Mouse (Mus musculus): ENCODE measurements at regions not wholly inside any gene's neighbourhood (a gene's known extent, or its start where the extent isn't known, plus 50 kb on each side); places are given as distances from the start of the nearest gene placed in this dataset.
A peak's percentile ranks its signal among the peaks of the same experiment; 100 is the strongest.

DNA sequence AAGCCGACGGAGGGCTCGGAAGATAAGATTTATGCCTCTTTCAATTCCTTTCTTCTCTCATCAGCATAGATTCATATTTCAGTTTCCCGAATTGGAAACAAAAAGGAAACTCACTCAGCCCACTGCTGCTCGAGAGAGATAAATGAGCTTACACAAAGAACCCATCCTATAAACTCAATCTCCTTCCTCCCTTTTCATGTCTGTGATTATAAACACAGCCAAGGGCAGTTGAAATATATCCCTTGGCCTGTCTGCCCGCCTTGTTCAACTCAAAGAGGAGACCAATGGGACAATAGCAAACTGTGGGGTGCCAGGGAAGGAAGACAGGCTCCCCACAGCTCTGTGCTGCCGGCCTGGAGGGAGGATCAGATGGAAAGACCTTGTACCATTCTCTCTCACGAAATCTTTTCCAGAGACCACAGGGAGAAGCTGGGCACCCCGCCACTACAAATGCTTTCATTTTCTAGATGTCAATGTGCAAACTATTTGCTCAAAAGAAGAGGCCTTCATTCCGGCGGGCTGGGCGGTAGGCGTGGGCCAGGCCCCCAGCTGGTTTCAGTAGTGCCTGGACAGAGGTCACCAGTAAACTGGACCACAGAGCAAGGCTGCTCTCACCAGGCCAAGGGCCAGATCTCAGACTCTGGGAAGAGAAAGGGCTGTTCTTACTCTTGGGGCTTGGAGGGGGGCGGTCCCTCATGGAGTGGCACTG lies 69.7 kb upstream of the Syt13 start:
- intact Hi-C loops (cut with DNase I), result no loop called here
- H3K27ac ChIP-seq, result 0 out of 2 replicates have a peak overlapping the region, but pooled peaks have one; percentile 28
- peak in 1 of 2 experiments; percentile 37 for DNase-seq (ENCODE audit: extremely low spot score in 1 of 2, low spot score in 2 of 2)

DNA sequence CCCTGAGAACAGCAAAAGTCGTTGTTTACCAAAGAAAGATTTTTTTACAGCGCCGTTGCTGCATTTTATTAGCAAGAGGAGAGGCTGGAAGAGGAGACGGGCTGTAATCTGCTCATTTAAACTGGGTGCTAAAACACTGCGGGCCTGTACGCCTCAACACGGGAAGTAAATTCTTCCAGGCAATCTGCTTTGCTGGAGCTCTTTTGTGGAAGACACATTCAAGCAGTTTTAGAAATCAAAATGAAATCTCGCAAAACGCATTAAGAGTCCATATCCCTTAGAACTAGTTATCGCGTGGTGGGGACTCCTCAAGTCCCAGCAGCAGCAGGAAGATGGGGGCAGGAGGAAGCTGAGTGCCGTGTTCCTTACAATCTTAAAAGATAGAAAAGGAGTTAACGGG lies 65.9 kb upstream of the Syt13 start:
- TF ChIP-seq CTCF (IDR thresholded peaks at IDR 0.05), result no peak
- intact Hi-C loops (cut with DNase I), result no loop called here
- no peak overlapping the region for H3K4me3 ChIP-seq
- DNase-seq (ENCODE audit: extremely low spot score in 1 of 2, low spot score in 2 of 2), result no peak
- H3K27ac ChIP-seq, result no peak overlapping the region; the same call in 1 of the 2 replicates

More for the DNA sequence above, 69.7 kb upstream of the Syt13 start:
- H3K4me3 ChIP-seq, result no peak overlapping the region
- no peak for TF ChIP-seq CTCF (IDR thresholded peaks at IDR 0.05)

DNA sequence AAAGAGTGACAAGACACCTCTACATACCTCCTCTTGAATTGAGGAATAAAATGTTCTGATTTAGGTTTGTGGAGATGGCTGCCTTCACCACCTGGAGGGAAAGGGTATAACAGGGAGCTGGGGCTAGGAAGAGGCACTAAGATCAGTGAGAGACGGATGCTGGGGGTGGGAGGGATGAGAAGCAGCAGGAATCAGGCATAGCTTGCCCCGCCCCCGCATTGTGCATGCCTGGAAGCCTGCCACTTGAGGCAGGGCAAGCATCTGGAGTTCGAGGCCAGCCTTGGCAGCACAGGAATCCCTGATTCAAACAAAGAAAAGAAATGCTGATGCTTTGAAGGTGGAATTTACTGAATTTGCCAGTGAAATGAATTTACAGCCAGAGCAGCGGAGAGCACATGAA lies 63.6 kb upstream of the Syt13 start:
- no peak for DNase-seq (ENCODE audit: extremely low spot score in 1 of 2, low spot score in 2 of 2)
- H3K27ac ChIP-seq, result no peak overlapping the region
- intact Hi-C loops (cut with DNase I), result no loop called here
- no peak; the same call in 1 of the 2 replicates for TF ChIP-seq CTCF (IDR thresholded peaks at IDR 0.05)
- no peak overlapping the region for H3K4me3 ChIP-seq

DNA sequence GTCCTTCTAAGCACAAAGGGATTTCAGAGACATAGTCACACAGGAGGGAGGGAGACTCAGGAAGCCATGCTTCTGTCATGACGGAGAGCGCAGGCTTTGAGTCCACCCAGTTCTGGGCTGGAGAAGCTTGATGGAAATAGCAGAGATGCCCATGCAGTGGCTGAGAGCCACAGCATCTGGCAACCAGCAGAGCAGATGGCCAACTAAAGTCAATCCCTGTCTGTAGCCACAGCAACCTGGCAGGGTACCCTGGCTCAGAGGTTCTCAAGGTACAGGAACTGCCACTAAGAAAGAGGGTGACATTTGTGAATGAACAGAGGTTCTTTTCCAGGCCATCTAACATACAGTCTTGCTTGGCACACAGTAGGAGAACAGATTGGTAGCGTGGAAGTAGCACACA lies 61.7 kb upstream of the Syt13 start:
- no peak for DNase-seq (ENCODE audit: extremely low spot score in 1 of 2, low spot score in 2 of 2)
- intact Hi-C loops (cut with DNase I), result no loop called here
- no peak overlapping the region for H3K4me3 ChIP-seq
- H3K27ac ChIP-seq, result no peak overlapping the region
- no peak for TF ChIP-seq CTCF (IDR thresholded peaks at IDR 0.05)

DNA sequence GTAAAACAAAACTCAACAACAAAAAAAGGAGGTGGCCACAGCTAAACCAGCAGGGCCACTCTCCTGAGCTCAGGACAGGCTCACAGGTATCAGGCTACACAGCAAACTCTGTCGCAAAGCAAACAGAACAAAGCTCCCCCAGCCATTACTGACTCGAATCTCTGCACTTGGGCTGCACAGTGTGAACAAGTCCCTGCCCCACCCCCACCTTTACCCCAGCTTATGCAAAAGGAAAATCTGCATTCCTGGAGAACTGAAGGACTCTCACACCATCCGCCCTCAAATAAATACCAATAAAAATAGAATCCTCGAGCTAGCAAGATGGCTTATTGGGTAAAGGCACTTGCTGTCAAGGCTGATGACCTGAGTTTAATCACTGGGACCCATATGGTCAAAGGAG lies 60.6 kb upstream of the Syt13 start:
- intact Hi-C loops (cut with DNase I), result no loop called here
- H3K27ac ChIP-seq, result no peak overlapping the region
- no peak for TF ChIP-seq CTCF (IDR thresholded peaks at IDR 0.05)
- no peak overlapping the region for H3K4me3 ChIP-seq
- no peak for DNase-seq (ENCODE audit: extremely low spot score in 1 of 2, low spot score in 2 of 2)

DNA sequence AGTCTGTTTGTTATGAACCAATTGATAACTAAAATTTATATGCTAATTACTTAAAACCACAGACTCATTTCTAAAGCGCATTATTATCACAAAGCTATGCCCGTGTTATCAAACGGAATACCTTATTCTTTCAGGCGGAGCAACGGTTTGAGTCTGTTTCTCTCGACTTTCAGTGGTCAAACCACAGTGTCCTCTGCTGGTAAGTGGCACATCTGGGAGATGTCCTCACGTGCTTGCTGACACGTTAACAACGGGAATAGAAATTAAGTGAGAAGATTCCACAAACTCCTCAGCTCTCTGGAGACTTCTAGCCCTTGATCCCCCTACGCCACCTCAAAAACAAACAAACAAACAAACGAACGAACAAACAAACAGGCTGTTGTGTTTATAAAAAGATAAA lies 58.9 kb upstream of the Syt13 start:
- no peak overlapping the region for H3K4me3 ChIP-seq
- DNase-seq (ENCODE audit: extremely low spot score in 1 of 2, low spot score in 2 of 2), result no peak
- intact Hi-C loops (cut with DNase I), result no loop called here

DNA sequence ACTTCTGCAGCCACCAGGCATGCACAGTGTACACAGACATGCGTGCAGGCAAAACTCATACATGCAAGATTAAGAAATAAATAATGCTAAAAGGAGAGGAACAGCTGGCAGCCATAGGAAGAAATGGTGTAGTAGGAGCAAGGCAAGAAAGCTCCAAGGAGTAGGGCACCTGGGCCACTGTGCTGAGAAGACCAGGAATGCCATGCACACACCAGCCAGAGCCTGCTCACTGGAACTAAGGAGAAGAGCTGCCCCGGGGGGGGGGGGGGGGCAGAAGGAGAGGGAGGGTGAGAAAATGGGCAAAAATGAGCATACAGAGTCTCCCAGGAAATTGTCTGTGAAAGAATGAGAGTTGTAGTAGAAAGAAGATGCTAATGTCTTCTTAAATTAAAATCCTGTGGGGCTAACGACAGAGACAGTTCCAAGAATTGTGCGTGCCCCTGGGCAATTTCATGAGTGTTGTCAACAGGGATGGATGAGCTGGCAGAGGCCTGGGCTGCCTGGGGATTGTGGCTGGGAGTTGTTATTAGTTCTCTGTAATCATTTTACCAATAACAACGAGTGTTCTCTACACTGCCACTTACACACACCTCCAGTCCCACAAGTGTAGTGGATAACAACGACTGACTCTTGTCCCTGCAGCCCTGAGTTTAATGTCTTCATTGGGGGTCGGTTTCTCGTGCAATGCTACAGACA lies 54.2 kb upstream of the Syt13 start:
- intact Hi-C loops (cut with DNase I), result no loop called here
- no peak for DNase-seq (ENCODE audit: extremely low spot score in 1 of 2, low spot score in 2 of 2)
- TF ChIP-seq CTCF (IDR thresholded peaks at IDR 0.05), result no peak
- no peak overlapping the region for H3K4me3 ChIP-seq
- H3K27ac ChIP-seq, result no peak overlapping the region

More for the DNA sequence above, 58.9 kb upstream of the Syt13 start:
- H3K27ac ChIP-seq, result no peak overlapping the region
- TF ChIP-seq CTCF (IDR thresholded peaks at IDR 0.05), result no peak

Data from left cerebral cortex, adult 2 months (tissue).